ENCODE assay signal across 11 mouse cellular contexts in genomic region chr13:81664331-81664698, GRCm38 (mm10). TPM values are rescaled to one million over a fixed set of nuclear protein-coding genes. Genes with fewer than 3 reads are reported as not detected.
DNase-seq lines count a peak whose midpoint lies in the region; ATAC-seq and TF ChIP-seq lines count a peak whose summit lies in the region.
"Had no signal": no experiment of that assay in that cellular context is flagged by ENCODE, and none has a peak within 500 bp of the region (broad histone marks: within the 10 kb centered on the region; RNA-seq: fewer than 3 reads in every experiment).

No protein-coding gene starts in this region.

- DNase-seq in adrenal gland, adult (ENCODE audit: inconsistent age in 2 of 2, low spot score in 1 of 2), result peak; percentile 64 to 73
- DNase-seq in adrenal gland, postnatal 4 days (ENCODE audit: low spot score in 2 of 2), result no peak
- DNase-seq in limb, embryonic 11.5 days (ENCODE audit: low spot score), result peak; percentile 11
- DNase-seq in limb, embryonic 10.5 days (ENCODE audit: low spot score), result no peak
- DNase-seq in cerebellum, adult 9-11 months, result peak; percentile 67
- DNase-seq in liver, postnatal 0 days, result peak; percentile 45
- DNase-seq in left cerebral cortex, postnatal 25 days (ENCODE audit: low spot score in 2 of 2), result no peak
- no peak for DNase-seq in heart, embryonic 10.5 days (ENCODE audit: low spot score)
- DNase-seq: kidney, adult 2 months; lung, postnatal 14 days had no signal

- peaks cover 9% of the 10 kb centered on the region; the same call in 1 of the 2 replicates for H3K36me3 ChIP-seq in limb, embryonic 11.5 days (ENCODE audit: control insufficient read depth, insufficient read depth, low read length)
- H3K36me3 ChIP-seq in limb, embryonic 10.5 days, result peaks cover 55% of the 10 kb centered on the region
- H3K36me3 ChIP-seq in liver, postnatal 0 days (replicated peaks; ENCODE audit: insufficient read depth, low read length), result peaks cover 37% of the 10 kb centered on the region
- H3K36me3 ChIP-seq in heart, embryonic 10.5 days, result peaks cover 49% of the 10 kb centered on the region

- intact Hi-C loops in left cerebral cortex, postnatal 25 days (cut with DNase I), result no loop called here

- TF ChIP-seq CTCF in liver, postnatal 0 days (IDR thresholded peaks at IDR 0.05; ENCODE audit: low read depth), result no peak

- no peak overlapping the region for H3K27ac ChIP-seq in limb, embryonic 11.5 days (replicated peaks; ENCODE audit: low read depth, low read length)
- H3K27ac ChIP-seq in limb, embryonic 10.5 days, result no peak overlapping the region
- peak overlapping the region; percentile 60; the same call in 1 of the 2 replicates for H3K27ac ChIP-seq in liver, postnatal 0 days (ENCODE audit: low read depth)
- H3K27ac ChIP-seq in heart, embryonic 10.5 days, result no peak overlapping the region

- no peak for ATAC-seq in limb, embryonic 11.5 days (ENCODE audit: insufficient number of reproducible peaks, low FRiP score, low TSS enrichment, low read depth)
- peak; percentile 89 for ATAC-seq in liver, postnatal 0 days

- TF ChIP-seq EP300 in liver, postnatal 0 days (IDR thresholded peaks at IDR 0.05; ENCODE audit: low read depth), result 0 out of 2 replicates have a peak, but pooled peaks have one; percentile 37

- no peak overlapping the region for H3K4me3 ChIP-seq in limb, embryonic 11.5 days (ENCODE audit: low read depth, low read length)
- no peak overlapping the region for H3K4me3 ChIP-seq in limb, embryonic 10.5 days
- no peak overlapping the region for H3K4me3 ChIP-seq in liver, postnatal 0 days (ENCODE audit: low read depth, low read length)
- H3K4me3 ChIP-seq in heart, embryonic 10.5 days, result no peak overlapping the region

- no peaks in the 10 kb centered on the region for H3K9me3 ChIP-seq in limb, embryonic 11.5 days (ENCODE audit: control insufficient read depth, low read length)
- H3K9me3 ChIP-seq in limb, embryonic 10.5 days (replicated peaks), result no peaks in the 10 kb centered on the region
- H3K9me3 ChIP-seq in liver, postnatal 0 days (ENCODE audit: low read length), result no peaks in the 10 kb centered on the region
- H3K9me3 ChIP-seq in heart, embryonic 10.5 days, result no peaks in the 10 kb centered on the region

- H3K4me2 ChIP-seq in limb, embryonic 11.5 days (ENCODE audit: low read depth, severe bottlenecking), result no peak overlapping the region
- H3K4me2 ChIP-seq in liver, postnatal 0 days (ENCODE audit: low read depth, low read length), result no peak overlapping the region

- H3K4me1 ChIP-seq in limb, embryonic 11.5 days (ENCODE audit: control insufficient read depth, insufficient read depth, low read length), result no peaks in the 10 kb centered on the region
- H3K4me1 ChIP-seq in limb, embryonic 10.5 days, result no peaks in the 10 kb centered on the region
- H3K4me1 ChIP-seq in liver, postnatal 0 days (ENCODE audit: insufficient read depth), result peaks cover 15% of the 10 kb centered on the region
- no peaks in the 10 kb centered on the region for H3K4me1 ChIP-seq in heart, embryonic 10.5 days

- no peaks in the 10 kb centered on the region for H3K27me3 ChIP-seq in limb, embryonic 11.5 days (ENCODE audit: control insufficient read depth, insufficient read depth, low read length)
- no peaks in the 10 kb centered on the region for H3K27me3 ChIP-seq in limb, embryonic 10.5 days (ENCODE audit: low read depth, poor library complexity, severe bottlenecking)
- no peaks in the 10 kb centered on the region for H3K27me3 ChIP-seq in liver, postnatal 0 days (ENCODE audit: insufficient read depth, low read length)
- H3K27me3 ChIP-seq in heart, embryonic 10.5 days (ENCODE audit: insufficient read depth, poor library complexity, severe bottlenecking), result no peaks in the 10 kb centered on the region

- WGBS in limb, embryonic 11.5 days, result 91% methylated on average over 5 of the region's 5 CpGs
- WGBS in limb, embryonic 10.5 days, result 92% methylated on average over 5 of the region's 5 CpGs
- WGBS in liver, postnatal 0 days (ENCODE audit: insufficient replicate concordance), result 75% methylated on average over 5 of the region's 5 CpGs
- 87% methylated on average over 5 of the region's 5 CpGs for WGBS in heart, embryonic 10.5 days

- H3K9ac ChIP-seq in limb, embryonic 11.5 days (ENCODE audit: low read length), result no peak overlapping the region
- no peak overlapping the region for H3K9ac ChIP-seq in liver, postnatal 0 days (replicated peaks)

RNA-seq across cellular contexts. Expression of gene Lysmd3, which starts 6.9 kb away (rescaled TPM):
- total RNA-seq in adrenal gland, postnatal 4 days (2021), result 10 to 100 TPM; 23.6 to 24.9 TPM
- polyA plus RNA-seq in limb, embryonic 11.5 days (2014; fragmentation: Nextera tagmentation; extraction: Ambion mirVana), result 23.5 and 27.7 TPM in 2 replicates
- polyA plus RNA-seq in limb, embryonic 10.5 days (2016; fragmentation: Nextera tagmentation; extraction: Ambion mirVana), result 16.5 and 22.8 TPM in 2 replicates
- polyA plus RNA-seq in liver, postnatal 0 days (2015; fragmentation: Nextera tagmentation; extraction: Ambion mirVana), result 10.2 and 11.8 TPM in 2 replicates
- 10 to 100 TPM in 1 of 2 experiments, 1 to 10 TPM in 1; 9.4 to 10.6 TPM for total RNA-seq in left cerebral cortex, postnatal 25 days (2021)
- 26.8 and 27.0 TPM in 2 replicates for polyA plus RNA-seq in heart, embryonic 10.5 days (2016; fragmentation: Nextera tagmentation; extraction: Ambion mirVana)

RNA-seq across cellular contexts. Expression of gene Adgrv1, which starts 31.4 kb away (rescaled TPM):
- total RNA-seq in adrenal gland, postnatal 4 days (2021), result 1 to 10 TPM; 2.1 to 3.2 TPM
- 0.96 and 1.7 TPM in 2 replicates for polyA plus RNA-seq in limb, embryonic 11.5 days (2014; fragmentation: Nextera tagmentation; extraction: Ambion mirVana)
- 1.2 and 1.5 TPM in 2 replicates for polyA plus RNA-seq in limb, embryonic 10.5 days (2016; fragmentation: Nextera tagmentation; extraction: Ambion mirVana)
- 0.87 and 1.4 TPM in 2 replicates for polyA plus RNA-seq in liver, postnatal 0 days (2015; fragmentation: Nextera tagmentation; extraction: Ambion mirVana)
- 1 to 10 TPM; 1.4 to 1.6 TPM for total RNA-seq in left cerebral cortex, postnatal 25 days (2021)
- 1.5 and 2.7 TPM in 2 replicates for polyA plus RNA-seq in heart, embryonic 10.5 days (2016; fragmentation: Nextera tagmentation; extraction: Ambion mirVana)

RNA-seq across cellular contexts. Expression of gene Polr3g, which starts 46.5 kb away (rescaled TPM):
- 1 to 10 TPM; 5.6 to 9.1 TPM for total RNA-seq in adrenal gland, postnatal 4 days (2021)
- 16.1 and 16.5 TPM in 2 replicates for polyA plus RNA-seq in limb, embryonic 11.5 days (2014; fragmentation: Nextera tagmentation; extraction: Ambion mirVana)
- polyA plus RNA-seq in limb, embryonic 10.5 days (2016; fragmentation: Nextera tagmentation; extraction: Ambion mirVana), result 20.0 and 21.3 TPM in 2 replicates
- 6.2 and 6.6 TPM in 2 replicates for polyA plus RNA-seq in liver, postnatal 0 days (2015; fragmentation: Nextera tagmentation; extraction: Ambion mirVana)
- 1 to 10 TPM; 3.6 to 4.0 TPM for total RNA-seq in left cerebral cortex, postnatal 25 days (2021)
- polyA plus RNA-seq in heart, embryonic 10.5 days (2016; fragmentation: Nextera tagmentation; extraction: Ambion mirVana), result 32.1 and 32.6 TPM in 2 replicates

RNA-seq across cellular contexts. Expression of gene Mblac2, which starts 46.8 kb away (rescaled TPM):
- 10 to 100 TPM in 1 of 2 experiments, 1 to 10 TPM in 1; 9.7 to 10.4 TPM for total RNA-seq in adrenal gland, postnatal 4 days (2021)
- polyA plus RNA-seq in limb, embryonic 11.5 days (2014; fragmentation: Nextera tagmentation; extraction: Ambion mirVana), result 3.4 and 4.7 TPM in 2 replicates
- polyA plus RNA-seq in limb, embryonic 10.5 days (2016; fragmentation: Nextera tagmentation; extraction: Ambion mirVana), result 3.4 and 4.4 TPM in 2 replicates
- polyA plus RNA-seq in liver, postnatal 0 days (2015; fragmentation: Nextera tagmentation; extraction: Ambion mirVana), result 3.1 and 4.3 TPM in 2 replicates
- total RNA-seq in left cerebral cortex, postnatal 25 days (2021), result 10 to 100 TPM; 22.7 to 24.6 TPM
- polyA plus RNA-seq in heart, embryonic 10.5 days (2016; fragmentation: Nextera tagmentation; extraction: Ambion mirVana), result 5.7 and 6.2 TPM in 2 replicates
- polyA plus RNA-seq: erythroblast, embryonic 14.5 days had no signal

Comparison
In these comparisons a context has a peak if more than half of its experiments do, and no peak if none do; other contexts are left out.
1. DNase-seq: peak in adrenal gland, adult (2 of 2), limb, embryonic 11.5 days (single experiment), cerebellum, adult 9-11 months (single experiment) and liver, postnatal 0 days (single experiment); none in adrenal gland, postnatal 4 days (0 of 2), limb, embryonic 10.5 days (single experiment), left cerebral cortex, postnatal 25 days (0 of 2) and heart, embryonic 10.5 days (single experiment).